Mouse (Mus musculus) cortical plate, adult 2 months (tissue): ENCODE results near the gene AA986860.

ENCODE experiments used
- CTCF ChIP-seq: fragments of 200-500 bp; IDR thresholded peaks from 2 replicates; pipeline ENCODE4 v1.5.1; 2011; ENCODE audit warnings: mild to moderate bottlenecking, control low read depth, low read length; ENCODE audit not compliant: insufficient read depth; ENCODE audit errors: extremely low read depth
- POLR2A ChIP-seq: fragments of 200-500 bp; IDR thresholded peaks from 2 replicates; pipeline ENCODE4 v1.6.1; 2011; ENCODE audit warnings: mild to moderate bottlenecking, low read length, control low read depth; ENCODE audit not compliant: insufficient read depth; ENCODE audit errors: extremely low read depth

GRCm38 (mm10) chr1:130784054-130784453, 52.3 kb downstream of the AA986860 start:
- TF ChIP-seq CTCF (peak; percentile 54), POLR2A (no peak)
